8 mouse cellular contexts compared by ENCODE assay signal in the genomic region with DNA sequence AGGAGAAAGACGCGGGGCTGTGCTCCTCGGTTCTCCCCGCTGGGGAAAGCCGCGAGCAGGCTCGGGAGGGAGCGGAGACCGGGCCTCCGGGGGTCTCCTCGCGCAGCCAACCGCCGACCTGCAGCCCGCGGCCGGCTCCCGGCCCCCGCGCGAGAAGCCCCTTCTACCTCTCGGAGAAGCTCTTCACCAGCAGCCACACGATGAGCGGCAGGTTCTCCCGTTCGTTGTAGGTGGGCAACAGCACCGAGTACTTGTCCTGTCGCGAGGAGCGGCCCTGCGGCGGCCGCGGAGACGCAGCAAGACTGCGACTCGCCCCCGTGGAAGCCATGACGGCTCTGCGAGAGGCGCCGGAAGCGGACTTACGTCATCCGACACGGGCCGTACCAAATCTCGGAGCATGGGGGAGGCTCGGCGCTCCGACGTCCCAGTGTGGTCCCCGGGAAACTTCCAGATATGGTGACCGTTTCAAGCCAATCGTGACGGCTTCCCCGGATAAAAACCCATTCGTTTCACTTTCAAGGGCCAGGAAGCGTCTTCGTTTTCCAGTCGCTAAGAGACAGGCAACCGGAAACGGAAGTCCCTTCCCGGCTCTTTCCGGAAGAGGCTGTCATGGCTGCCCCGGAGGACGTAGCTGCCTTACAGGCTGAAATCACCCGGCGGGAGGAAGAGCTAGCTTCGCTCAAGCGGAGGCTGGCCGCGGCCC. TPM values are rescaled to one million over a fixed set of nuclear protein-coding genes. Genes with fewer than 3 reads are reported as not detected.
DNase-seq lines count a peak whose midpoint lies in the region; ATAC-seq and TF ChIP-seq lines count a peak whose summit lies in the region.

TSS of gene Gm20716 (minus strand) at position 339 of the 703 bp plus-strand sequence.
TSS of gene Dpm1 (minus strand) at position 566 of the 703 bp plus-strand sequence.
TSS of gene Mocs3 (plus strand) at position 597 of the 703 bp plus-strand sequence.

- peak; percentile 85 for DNase-seq in CH12.LX (ENCODE audit: extremely low read depth)
- DNase-seq in c-Kit-positive CD71-positive TER-119-negative erythroid progenitor cells, embryonic 14.5 days (ENCODE audit: low read depth) = peak; percentile 79
- DNase-seq in heart, postnatal 0 days (ENCODE audit: low spot score) = peak; percentile 87
- peak; percentile 87 to 92 for DNase-seq in kidney, postnatal 4 days
- peak; percentile 89 for DNase-seq in liver, postnatal 0 days
- peak; percentile 87 for DNase-seq in testis, postnatal 10 days (ENCODE audit: low spot score)

- TF ChIP-seq CTCF in CH12.LX (conservative IDR thresholded peaks at IDR 0.05 in 1 of 2, IDR thresholded peaks at IDR 0.05 in 1 of 2; ENCODE audit: low read depth in 2 of 2, low read length in 2 of 2) = no peak
- TF ChIP-seq CTCF in heart, postnatal 0 days (IDR thresholded peaks at IDR 0.05; ENCODE audit: low read depth) = no peak
- TF ChIP-seq CTCF in liver, postnatal 0 days (IDR thresholded peaks at IDR 0.05; ENCODE audit: low read depth) = no peak

- TF ChIP-seq POLR2A in CH12.LX (IDR thresholded peaks at IDR 0.05; ENCODE audit: low read depth, low read length) = peak; percentile 93

- in situ Hi-C loops in CH12.LX (cut with MboI; ENCODE audit: low pct_ligation_motif_present, low pct_unique_long_range_greater_than_20kb, low sequenced_read_pairs) = no loop called here

- dilution Hi-C loops in CH12.LX (cut with MboI; ENCODE audit: extremely low pct_ligation_motif_present, extremely low pct_unique_long_range_greater_than_20kb, low sequenced_read_pairs) = no loop called here

- TF ChIP-seq EP300 in CH12.LX (IDR thresholded peaks at IDR 0.05; ENCODE audit: low read length) = no peak
- peak; percentile 90; the same call in 1 of the 2 replicates for TF ChIP-seq EP300 in heart, postnatal 0 days (IDR thresholded peaks at IDR 0.05; ENCODE audit: low read depth)
- TF ChIP-seq EP300 in liver, postnatal 0 days (IDR thresholded peaks at IDR 0.05; ENCODE audit: low read depth) = peak; percentile 54; the same call in 1 of the 2 replicates

- peak within 1 kb of the TSS; percentile 92 for H3K9ac ChIP-seq in CH12.LX (ENCODE audit: insufficient read depth, low read depth)
- peak within 1 kb of the TSS; percentile 95 for H3K9ac ChIP-seq in forebrain, embryonic 12.5 days
- peak within 1 kb of the TSS; percentile 94 for H3K9ac ChIP-seq in heart, postnatal 0 days (replicated peaks; ENCODE audit: low read depth, low read length)
- peak within 1 kb of the TSS; percentile 96 for H3K9ac ChIP-seq in liver, postnatal 0 days (replicated peaks)
- H3K9ac ChIP-seq in neural tube, embryonic 14.5 days (replicated peaks; ENCODE audit: low read depth, low read length) = peak within 1 kb of the TSS; percentile 90

- H3K27me3 ChIP-seq in CH12.LX (replicated peaks) = no peaks in the 10 kb centered on the region
- H3K27me3 ChIP-seq in forebrain, embryonic 12.5 days = no peaks in the 10 kb centered on the region
- H3K27me3 ChIP-seq in heart, postnatal 0 days (ENCODE audit: control insufficient read depth, insufficient read depth, low read length) = no peaks in the 10 kb centered on the region
- no peaks in the 10 kb centered on the region for H3K27me3 ChIP-seq in liver, postnatal 0 days (ENCODE audit: insufficient read depth, low read length)
- no peaks in the 10 kb centered on the region for H3K27me3 ChIP-seq in neural tube, embryonic 14.5 days (ENCODE audit: control insufficient read depth, insufficient read depth, low read length)

- under 1% methylated on average over 69 of the region's 73 CpGs for WGBS in forebrain, embryonic 12.5 days
- WGBS in heart, postnatal 0 days = under 1% methylated on average over 73 of the region's 73 CpGs
- WGBS in liver, postnatal 0 days (ENCODE audit: insufficient replicate concordance) = under 1% methylated on average over 62 of the region's 73 CpGs
- under 1% methylated on average over 73 of the region's 73 CpGs for WGBS in neural tube, embryonic 14.5 days

- H3K9me3 ChIP-seq in CH12.LX (replicated peaks; ENCODE audit: low read length) = no peaks in the 10 kb centered on the region
- H3K9me3 ChIP-seq in forebrain, embryonic 12.5 days = no peaks in the 10 kb centered on the region
- H3K9me3 ChIP-seq in heart, postnatal 0 days (replicated peaks; ENCODE audit: control insufficient read depth, low read length) = no peaks in the 10 kb centered on the region
- no peaks in the 10 kb centered on the region for H3K9me3 ChIP-seq in liver, postnatal 0 days (ENCODE audit: low read length)
- H3K9me3 ChIP-seq in neural tube, embryonic 14.5 days (ENCODE audit: control insufficient read depth, low read length) = no peaks in the 10 kb centered on the region

- H3K79me2 ChIP-seq in CH12.LX (replicated peaks; ENCODE audit: control insufficient read depth, extremely low read depth, insufficient read depth, poor library complexity, severe bottlenecking) = peaks cover 44% of the 10 kb centered on the region

- peak within 1 kb of the TSS; percentile 93 to 99 (median 98) for H3K4me3 ChIP-seq in CH12.LX (replicated peaks in 1 of 3; ENCODE audit: low read depth in 2 of 3, low read length in 2 of 3, poor library complexity in 1 of 3)
- peak within 1 kb of the TSS; percentile 100 for H3K4me3 ChIP-seq in forebrain, embryonic 12.5 days (replicated peaks)
- peak within 1 kb of the TSS; percentile 91 for H3K4me3 ChIP-seq in heart, postnatal 0 days (ENCODE audit: low read depth, low read length)
- H3K4me3 ChIP-seq in liver, postnatal 0 days (ENCODE audit: low read depth, low read length) = peak within 1 kb of the TSS; percentile 97
- peak within 1 kb of the TSS; percentile 99 for H3K4me3 ChIP-seq in neural tube, embryonic 14.5 days (ENCODE audit: low read depth, low read length)

- peak within 1 kb of the TSS; percentile 32; the same call in 1 of the 2 replicates for H3K27ac ChIP-seq in CH12.LX (ENCODE audit: insufficient read depth, low read depth)
- peak within 1 kb of the TSS; percentile 85 for H3K27ac ChIP-seq in forebrain, embryonic 12.5 days
- H3K27ac ChIP-seq in heart, postnatal 0 days (ENCODE audit: low read depth) = peak within 1 kb of the TSS; percentile 90
- H3K27ac ChIP-seq in liver, postnatal 0 days (ENCODE audit: low read depth) = peak within 1 kb of the TSS; percentile 86
- H3K27ac ChIP-seq in neural tube, embryonic 14.5 days (ENCODE audit: low read depth, low read length) = peak within 1 kb of the TSS; percentile 95

- H3K4me2 ChIP-seq in CH12.LX (ENCODE audit: insufficient read depth, low read depth, poor library complexity, severe bottlenecking) = peak within 1 kb of the TSS; percentile 92
- peak within 1 kb of the TSS; percentile 98 for H3K4me2 ChIP-seq in forebrain, embryonic 12.5 days
- peak within 1 kb of the TSS; percentile 94 for H3K4me2 ChIP-seq in heart, postnatal 0 days (ENCODE audit: low read depth, low read length)
- peak within 1 kb of the TSS; percentile 98 for H3K4me2 ChIP-seq in liver, postnatal 0 days (ENCODE audit: low read depth, low read length)
- peak within 1 kb of the TSS; percentile 99 for H3K4me2 ChIP-seq in neural tube, embryonic 14.5 days (ENCODE audit: low read depth, low read length)

- TF ChIP-seq RAD21 in CH12.LX (IDR thresholded peaks at IDR 0.05; ENCODE audit: low read depth, low read length) = no peak

- peaks cover 9 to 34% of the 10 kb centered on the region in 2 experiments for H3K4me1 ChIP-seq in CH12.LX (ENCODE audit: control insufficient read depth in 1 of 2, insufficient read depth in 2 of 2)
- peaks cover 36% of the 10 kb centered on the region for H3K4me1 ChIP-seq in forebrain, embryonic 12.5 days
- H3K4me1 ChIP-seq in heart, postnatal 0 days (ENCODE audit: control insufficient read depth, insufficient read depth) = peaks cover 20% of the 10 kb centered on the region
- peaks cover 28% of the 10 kb centered on the region for H3K4me1 ChIP-seq in liver, postnatal 0 days (ENCODE audit: insufficient read depth)
- peaks cover 24% of the 10 kb centered on the region for H3K4me1 ChIP-seq in neural tube, embryonic 14.5 days (ENCODE audit: control insufficient read depth, insufficient read depth, low read length)

- H3K36me3 ChIP-seq in CH12.LX (replicated peaks in 1 of 2; ENCODE audit: control insufficient read depth in 1 of 2, insufficient read depth in 1 of 2, low read length in 1 of 2) = peaks cover 8 to 50% of the 10 kb centered on the region in 2 experiments
- peaks cover 33% of the 10 kb centered on the region for H3K36me3 ChIP-seq in forebrain, embryonic 12.5 days (replicated peaks)
- peaks cover 29% of the 10 kb centered on the region for H3K36me3 ChIP-seq in heart, postnatal 0 days (replicated peaks; ENCODE audit: control insufficient read depth, insufficient read depth, low read length)
- H3K36me3 ChIP-seq in liver, postnatal 0 days (replicated peaks; ENCODE audit: insufficient read depth, low read length) = peaks cover 16% of the 10 kb centered on the region
- peaks cover 10% of the 10 kb centered on the region for H3K36me3 ChIP-seq in neural tube, embryonic 14.5 days (ENCODE audit: control insufficient read depth, insufficient read depth, low read length)

- ATAC-seq in forebrain, embryonic 12.5 days (ENCODE audit: low FRiP score) = peak; percentile 88
- ATAC-seq in heart, postnatal 0 days (ENCODE audit: insufficient read depth, low read depth) = peak; percentile 86
- peak; percentile 85 for ATAC-seq in liver, postnatal 0 days
- ATAC-seq in neural tube, embryonic 14.5 days (ENCODE audit: low read depth) = peak; percentile 89

RNA-seq across cellular contexts. Expression of gene Gm20716, which starts in this region (rescaled TPM):
- total RNA-seq in CH12.LX (2012; rRNA removed) (26.1 and 27.8 TPM in 2 replicates), CH12.LX (2014; rRNA removed) (26.9 and 28.6 TPM in 2 replicates)
- 30.7 and 34.8 TPM in 2 replicates for polyA plus RNA-seq in CH12.LX (2012; ENCODE audit: insufficient read length, low read depth)
- 24.6 and 25.7 TPM in 2 replicates for polyA plus RNA-seq in forebrain, embryonic 12.5 days (2016; fragmentation: Nextera tagmentation; extraction: Ambion mirVana)
- 14.2 and 19.2 TPM in 2 replicates for total RNA-seq in heart, postnatal 0 days (2014; rRNA removed; ENCODE audit: low replicate concordance)
- 7.5 and 9.2 TPM in 2 replicates for polyA plus RNA-seq in heart, postnatal 0 days (2015; fragmentation: Nextera tagmentation; extraction: Ambion mirVana)
- polyA plus RNA-seq in liver, postnatal 0 days (2015; fragmentation: Nextera tagmentation; extraction: Ambion mirVana) = 1.9 and 2.8 TPM in 2 replicates
- 30.4 and 31.3 TPM in 2 replicates for polyA plus RNA-seq in neural tube, embryonic 14.5 days (2014; fragmentation: Nextera tagmentation; extraction: Ambion mirVana)

RNA-seq across cellular contexts. Expression of gene Dpm1, which starts in this region (rescaled TPM):
- total RNA-seq in CH12.LX (2012; rRNA removed) (28.5 and 34.5 TPM in 2 replicates), CH12.LX (2014; rRNA removed) (52.9 and 55.3 TPM in 2 replicates)
- polyA plus RNA-seq in CH12.LX (2012; ENCODE audit: insufficient read length, low read depth) = 30.7 and 54.9 TPM in 2 replicates
- 79.3 and 88.0 TPM in 2 replicates for polyA plus RNA-seq in forebrain, embryonic 12.5 days (2016; fragmentation: Nextera tagmentation; extraction: Ambion mirVana)
- total RNA-seq in heart, postnatal 0 days (2014; rRNA removed; ENCODE audit: low replicate concordance) = 108 and 163 TPM in 2 replicates
- polyA plus RNA-seq in heart, postnatal 0 days (2015; fragmentation: Nextera tagmentation; extraction: Ambion mirVana) = 141 and 151 TPM in 2 replicates
- polyA plus RNA-seq in liver, postnatal 0 days (2015; fragmentation: Nextera tagmentation; extraction: Ambion mirVana) = 87.3 and 105 TPM in 2 replicates
- 55.1 and 59.3 TPM in 2 replicates for polyA plus RNA-seq in neural tube, embryonic 14.5 days (2014; fragmentation: Nextera tagmentation; extraction: Ambion mirVana)

RNA-seq across cellular contexts. Expression of gene Mocs3, which starts in this region (rescaled TPM):
- total RNA-seq in CH12.LX (2012; rRNA removed) (10.6 and 13.3 TPM in 2 replicates), CH12.LX (2014; rRNA removed) (8.0 and 9.5 TPM in 2 replicates)
- polyA plus RNA-seq in CH12.LX (2012; ENCODE audit: insufficient read length, low read depth) = 7.2 and 7.6 TPM in 2 replicates
- polyA plus RNA-seq in forebrain, embryonic 12.5 days (2016; fragmentation: Nextera tagmentation; extraction: Ambion mirVana) = 9.4 and 9.6 TPM in 2 replicates
- total RNA-seq in heart, postnatal 0 days (2014; rRNA removed; ENCODE audit: low replicate concordance) = 6.0 and 22.2 TPM in 2 replicates
- polyA plus RNA-seq in heart, postnatal 0 days (2015; fragmentation: Nextera tagmentation; extraction: Ambion mirVana) = 3.8 and 4.7 TPM in 2 replicates
- 3.6 and 4.9 TPM in 2 replicates for polyA plus RNA-seq in liver, postnatal 0 days (2015; fragmentation: Nextera tagmentation; extraction: Ambion mirVana)
- 11.2 and 11.7 TPM in 2 replicates for polyA plus RNA-seq in neural tube, embryonic 14.5 days (2014; fragmentation: Nextera tagmentation; extraction: Ambion mirVana)

Comparison
In these comparisons a context has a peak if more than half of its experiments do, and no peak if none do; other contexts are left out.
1. Peak in every context shown above with its lines: DNase-seq, ATAC-seq, H3K4me3 ChIP-seq and H3K27ac ChIP-seq.
2. H3K27ac ChIP-seq: peak in every context shown above with its lines; median percentile 95 in neural tube, embryonic 14.5 days; 90 in heart, postnatal 0 days; 86 in liver, postnatal 0 days; 85 in forebrain, embryonic 12.5 days; 32 in CH12.LX.